Mouse (Mus musculus): ENCODE measurements around the gene Knop1.

DNA sequence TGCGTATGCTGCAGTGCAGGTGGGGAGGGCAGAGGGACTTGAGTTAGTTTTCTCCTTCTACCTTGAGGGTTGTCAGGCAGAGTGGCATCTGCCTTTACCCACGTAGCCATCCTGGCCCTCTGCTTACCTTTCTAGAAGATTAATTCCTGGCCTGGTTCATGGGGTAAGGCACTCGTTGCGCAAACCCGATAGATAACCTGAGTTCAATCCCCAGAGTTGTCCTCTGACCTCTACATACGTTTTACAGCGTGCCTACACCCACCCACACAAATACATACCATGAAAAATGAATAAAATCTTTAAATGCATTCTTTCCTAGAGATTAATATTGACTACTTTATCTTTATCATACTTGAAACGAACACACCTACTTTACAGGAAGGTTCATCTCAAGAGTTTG lies 52.6 kb downstream of the Knop1 start:
- TF ChIP-seq POLR2A (IDR thresholded peaks at IDR 0.05; ENCODE audit: low read depth, low read length), result no peak
- TF ChIP-seq CTCF (IDR thresholded peaks at IDR 0.05; ENCODE audit: borderline replicate concordance, insufficient read depth, low read length), result no peak

All from embryonic fibroblast, embryonic 13.5 days (primary cell).